Mouse (Mus musculus) embryo, embryonic 11.5 days (tissue): ENCODE data around the gene Aamp.
A peak's percentile ranks its signal among the peaks of the same experiment; 100 is the strongest.

Experiments
- DNase-seq: peaks from one replicate; pipeline ENCODE4 v3.0.0-alpha.2; 2012; ENCODE audit warnings: low read depth, low spot score

Aamp gene

GRCm38 (mm10) chr1:74239162-74239561 is 45.4 kb downstream of the Aamp start:
- DNase-seq: no peak

- DNase-seq: no peak
Observed at GRCm38 (mm10) chr1:74238136-74238535, 46.4 kb downstream of the Aamp start.

GRCm38 (mm10) chr1:74237671-74238070 is 46.9 kb downstream of the Aamp start:
- no peak for DNase-seq

GRCm38 (mm10) chr1:74236590-74237317 is 47.8 kb downstream of the Aamp start:
- peak; percentile 5 for DNase-seq

GRCm38 (mm10) chr1:74235938-74236589 is 48.5 kb downstream of the Aamp start, which contains the start of gene Arpc2:
Gene Arpc2 (plus strand): TSS chr1:74236084.
- DNase-seq: peak; percentile 96

GRCm38 (mm10) chr1:74230992-74231391 is 53.5 kb downstream of the Aamp start:
- DNase-seq: no peak

- DNase-seq: no peak
Observed at GRCm38 (mm10) chr1:74229942-74230341, 54.6 kb downstream of the Aamp start.
